Mouse (Mus musculus) embryo, embryonic 9.5 days (tissue): Measurements from ENCODE around the gene Gm3448.
"Not testable (repeated sequence)": the region's sequence is repeated elsewhere in the genome, so short reads cannot be mapped to it uniquely, and the experiment has no call there.

ENCODE experiments used
- DNase-seq: peaks from one replicate; pipeline ENCODE4 v3.0.0-alpha.2; 2017; ENCODE audit errors: extremely low spot score

Gm3448 gene

GRCm38 (mm10) chr17:15041175-15041729, at the start of gene Gm3448, which contains the start of the genes Ermard and Tcte3:
Gene Gm3448, minus strand, starts transcription at chr17:15041537.
Gene Ermard, plus strand, starts transcription at chr17:15041208.
Gene Tcte3, minus strand, starts transcription at chr17:15041488.
- DNase-seq = not testable (repeated sequence)

GRCm38 (mm10) chr17:15088591-15089001, 47.3 kb upstream of the Gm3448 start:
- DNase-seq = peak; percentile 32

- DNase-seq = no peak
These were observed 46.8 kb upstream of the Gm3448 start for GRCm38 (mm10) chr17:15088166-15088565.

GRCm38 (mm10) chr17:15085006-15085405, 43.7 kb upstream of the Gm3448 start:
- no peak for DNase-seq

GRCm38 (mm10) chr17:15084226-15084848, 43.0 kb upstream of the Gm3448 start:
- no peak for DNase-seq

- no peak for DNase-seq
These were observed 36.2 kb upstream of the Gm3448 start for GRCm38 (mm10) chr17:15077536-15077935.

GRCm38 (mm10) chr17:15075033-15075432, 33.7 kb upstream of the Gm3448 start:
- DNase-seq = no peak

GRCm38 (mm10) chr17:15072211-15072610, 30.9 kb upstream of the Gm3448 start:
- no peak for DNase-seq

- no peak for DNase-seq
These were observed 27.8 kb upstream of the Gm3448 start for GRCm38 (mm10) chr17:15069124-15069523.

- no peak for DNase-seq
These were observed 26.9 kb upstream of the Gm3448 start for GRCm38 (mm10) chr17:15068040-15068792.

GRCm38 (mm10) chr17:15066911-15067310, 25.6 kb upstream of the Gm3448 start:
- no peak for DNase-seq

GRCm38 (mm10) chr17:15066066-15066465, 24.7 kb upstream of the Gm3448 start:
- no peak for DNase-seq

- DNase-seq = peak; percentile 81
These were observed 24.2 kb upstream of the Gm3448 start for GRCm38 (mm10) chr17:15065391-15066024.

- DNase-seq = no peak
These were observed 19.0 kb upstream of the Gm3448 start for GRCm38 (mm10) chr17:15060356-15060755.

- no peak for DNase-seq
These were observed 18.3 kb upstream of the Gm3448 start for GRCm38 (mm10) chr17:15059646-15060045.

- DNase-seq = no peak
These were observed 16.8 kb upstream of the Gm3448 start for GRCm38 (mm10) chr17:15058161-15058591.

- no peak for DNase-seq
These were observed 14.6 kb upstream of the Gm3448 start for GRCm38 (mm10) chr17:15055925-15056324.

GRCm38 (mm10) chr17:15053829-15054200, 12.5 kb upstream of the Gm3448 start:
- DNase-seq = not testable (repeated sequence)

GRCm38 (mm10) chr17:15053183-15053828, 12.0 kb upstream of the Gm3448 start:
- not testable (repeated sequence) for DNase-seq

GRCm38 (mm10) chr17:15052766-15053165, 11.4 kb upstream of the Gm3448 start:
- not testable (repeated sequence) for DNase-seq

GRCm38 (mm10) chr17:15050338-15050737, 9.0 kb upstream of the Gm3448 start:
- DNase-seq = not testable (repeated sequence)

GRCm38 (mm10) chr17:15040455-15040854, 882 bp downstream of the Gm3448 start:
- not testable (repeated sequence) for DNase-seq
